Mouse (Mus musculus) ES-Bruce4 (cell line): ENCODE data around the gene Dvl1. TPM values are rescaled to one million over a fixed set of nuclear protein-coding genes. Genes with fewer than 3 reads are reported as not detected.

Experiments
- H3K27ac ChIP-seq: 2 replicates; pipeline ENCODE4 v1.5.1; 2012; ENCODE audit warnings: low read length, inconsistent platforms; ENCODE audit not compliant: insufficient read depth
- H3K27me3 ChIP-seq: 2 replicates; pipeline ENCODE4 v1.6.1; 2012; ENCODE audit warnings: mild to moderate bottlenecking, low read length, inconsistent platforms; ENCODE audit not compliant: control insufficient read depth, poor library complexity, insufficient read depth, severe bottlenecking
- H3K36me3 ChIP-seq: 2 replicates; pipeline ENCODE4 v1.6.1; 2012; ENCODE audit warnings: inconsistent platforms, mild to moderate bottlenecking, low read length, moderate library complexity; ENCODE audit not compliant: control insufficient read depth, poor library complexity, insufficient read depth, severe bottlenecking
- H3K4me1 ChIP-seq: one replicate; pipeline ENCODE4 v1.8.1; 2011; ENCODE audit warnings: low read length; ENCODE audit not compliant: control insufficient read depth, insufficient read depth
- H3K4me3 ChIP-seq: 2 replicates; pipeline ENCODE4 v1.5.1; 2011; ENCODE audit warnings: low read depth, mild to moderate bottlenecking, low read length
- H3K9ac ChIP-seq: 2 replicates; pipeline ENCODE4 v1.6.1; 2012; ENCODE audit warnings: low read depth, mild to moderate bottlenecking, inconsistent platforms; ENCODE audit not compliant: poor library complexity, severe bottlenecking
- H3K9me3 ChIP-seq: replicated peaks from 2 replicates; pipeline ENCODE4 v1.6.1; 2012; ENCODE audit warnings: mild to moderate bottlenecking, low read length, inconsistent platforms; ENCODE audit not compliant: control insufficient read depth, poor library complexity, insufficient read depth, severe bottlenecking
- CTCF ChIP-seq: IDR thresholded peaks from one replicate; pipeline ENCODE4 v1.8.1; 2011; ENCODE audit warnings: low read depth, low read length
- EP300 ChIP-seq: IDR thresholded peaks from 2 replicates; pipeline ENCODE4 v1.6.1; 2011; ENCODE audit warnings: low read depth, low read length; ENCODE audit not compliant: insufficient read depth
- POLR2A ChIP-seq: IDR thresholded peaks from one replicate; pipeline ENCODE4 v1.8.1; 2011; ENCODE audit warnings: low read length; ENCODE audit not compliant: insufficient read depth
- polyA plus RNA-seq: library from polyadenylated mRNA; stranded (reverse); fragments of >200 nt; gene quantifications from 2 replicates; pipeline ENCODE4 v1.2.4, GENCODE M21; 2011; ENCODE audit warnings: low read depth; ENCODE audit not compliant: missing spikeins, insufficient read depth, insufficient read length

The Dvl1 gene
- polyA plus RNA-seq, 1 experiment = 15.2 TPM

- Histone ChIP-seq H3K36me3 (no peaks in the 10 kb centered on the region), H3K9me3 (no peaks in the 10 kb centered on the region), H3K27ac (no peak overlapping the region), H3K9ac (no peak overlapping the region), H3K4me3 (no peak overlapping the region), H3K4me1 (no peaks in the 10 kb centered on the region), H3K27me3 (no peaks in the 10 kb centered on the region)
- TF ChIP-seq POLR2A (no peak), CTCF (peak; percentile 60)
These were observed 57.3 kb downstream of the Dvl1 start for GRCm38 (mm10) chr4:155904318-155905102.

- no peaks in the 10 kb centered on the region for H3K9me3 ChIP-seq
- no peak overlapping the region for H3K4me3 ChIP-seq
- H3K27me3 ChIP-seq = no peaks in the 10 kb centered on the region
- H3K27ac ChIP-seq = no peak overlapping the region
- no peak overlapping the region for H3K9ac ChIP-seq
- H3K36me3 ChIP-seq = no peaks in the 10 kb centered on the region
- no peak for TF ChIP-seq CTCF
- TF ChIP-seq POLR2A = no peak
- no peaks in the 10 kb centered on the region for H3K4me1 ChIP-seq
These were observed 58.4 kb downstream of the Dvl1 start for GRCm38 (mm10) chr4:155905634-155906033.

DNA sequence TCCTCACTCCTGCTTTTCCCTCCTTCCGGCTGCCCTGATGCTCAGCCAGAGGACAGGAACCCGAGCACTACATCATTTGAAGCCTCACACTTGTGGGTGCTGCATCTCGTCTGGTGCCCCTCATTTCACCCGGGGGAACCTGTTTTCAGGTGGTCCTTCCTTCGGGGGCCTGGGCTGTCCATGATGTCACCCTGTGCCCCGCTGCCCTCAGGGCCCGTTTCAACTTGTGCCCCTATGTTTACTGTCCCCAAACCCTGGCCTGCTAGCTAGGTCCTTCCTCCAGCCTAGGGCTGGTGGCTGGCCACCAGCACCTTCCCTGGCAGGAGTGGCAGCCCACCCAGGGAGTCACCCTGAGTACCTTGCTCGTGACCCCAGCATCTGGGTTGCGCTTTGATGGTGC is 58.9 kb downstream of the Dvl1 start:
- Histone ChIP-seq H3K27ac (no peak overlapping the region), H3K27me3 (no peaks in the 10 kb centered on the region), H3K4me1 (no peaks in the 10 kb centered on the region), H3K9me3 (no peaks in the 10 kb centered on the region), H3K36me3 (no peaks in the 10 kb centered on the region), H3K9ac (no peak overlapping the region), H3K4me3 (no peak overlapping the region)
- TF ChIP-seq CTCF = no peak
- no peak for TF ChIP-seq POLR2A
- no peak for TF ChIP-seq EP300

DNA sequence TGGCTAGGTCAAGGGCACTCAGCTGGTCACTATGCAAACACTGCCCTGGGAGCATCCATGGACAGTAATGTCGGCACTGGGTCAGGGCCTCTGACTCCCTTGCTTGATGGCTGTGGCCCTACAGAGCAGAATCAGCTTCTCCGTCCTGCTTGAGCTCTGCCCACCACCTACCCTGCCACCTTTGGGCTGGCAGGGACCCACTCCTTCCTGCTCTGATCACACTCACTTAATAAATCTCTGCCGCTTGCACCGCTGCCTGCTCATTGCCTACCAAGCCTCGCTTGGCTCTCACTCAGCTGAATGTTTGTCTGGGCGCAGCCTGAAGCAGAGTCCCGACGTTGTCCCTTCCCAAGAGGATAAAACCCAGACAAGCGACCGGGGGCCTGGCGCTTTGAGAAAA is 59.8 kb downstream of the Dvl1 start:
- Histone ChIP-seq H3K36me3 (no peaks in the 10 kb centered on the region), H3K27ac (no peak overlapping the region)
- TF ChIP-seq CTCF (no peak), POLR2A (no peak), EP300 (no peak)

DNA sequence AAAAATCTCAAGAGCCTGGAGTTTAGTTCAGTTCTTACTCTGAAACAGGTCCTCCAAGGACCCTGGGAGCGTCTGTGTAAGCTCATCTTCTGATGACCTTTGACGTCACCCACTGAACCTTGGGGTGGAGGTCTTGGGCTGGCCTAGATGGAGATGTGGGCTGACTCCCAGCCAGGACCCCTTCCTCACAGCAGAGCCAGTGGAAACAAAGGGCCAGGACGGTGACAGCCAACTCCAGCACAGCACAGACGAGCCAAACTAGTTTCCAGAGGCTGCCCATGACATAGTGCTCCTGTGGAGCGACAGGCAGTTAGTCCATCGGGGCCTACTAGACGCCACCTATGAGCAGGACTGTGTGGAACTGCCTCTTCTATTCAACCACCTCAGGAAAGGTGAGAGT is 61.1 kb downstream of the Dvl1 start:
- no peaks in the 10 kb centered on the region for H3K4me1 ChIP-seq
- H3K4me3 ChIP-seq = no peak overlapping the region
- H3K9me3 ChIP-seq = no peaks in the 10 kb centered on the region
- no peaks in the 10 kb centered on the region for H3K27me3 ChIP-seq
- H3K27ac ChIP-seq = no peak overlapping the region
- H3K36me3 ChIP-seq = no peaks in the 10 kb centered on the region
- no peak overlapping the region for H3K9ac ChIP-seq
- TF ChIP-seq POLR2A (no peak), CTCF (no peak), EP300 (no peak)

More for the DNA sequence above, 59.8 kb downstream of the Dvl1 start:
- H3K9me3 ChIP-seq = no peaks in the 10 kb centered on the region
- no peaks in the 10 kb centered on the region for H3K4me1 ChIP-seq
- no peaks in the 10 kb centered on the region for H3K27me3 ChIP-seq
- H3K9ac ChIP-seq = no peak overlapping the region
- H3K4me3 ChIP-seq = no peak overlapping the region

- H3K4me3 ChIP-seq = no peak overlapping the region
- no peaks in the 10 kb centered on the region for H3K4me1 ChIP-seq
- no peak overlapping the region for H3K9ac ChIP-seq
- no peaks in the 10 kb centered on the region for H3K9me3 ChIP-seq
- no peaks in the 10 kb centered on the region for H3K36me3 ChIP-seq
- H3K27me3 ChIP-seq = no peaks in the 10 kb centered on the region
- H3K27ac ChIP-seq = no peak overlapping the region
- no peak for TF ChIP-seq EP300
- TF ChIP-seq POLR2A = no peak
- TF ChIP-seq CTCF = no peak
These were observed 61.5 kb downstream of the Dvl1 start for GRCm38 (mm10) chr4:155908751-155909150.

Other genes starting within 250 kb of the Dvl1 start
- gene Slc35e2, start 246.0 kb upstream of the Dvl1 start, polyA plus RNA-seq = 19.4 and 20.2 TPM in 2 replicates
- gene Cdk11b, start 222.5 kb upstream of the Dvl1 start, polyA plus RNA-seq = 105 and 113 TPM in 2 replicates
- gene Gm10563, start 202.0 kb upstream of the Dvl1 start, polyA plus RNA-seq = not detected in 2 replicates
- 11.7 and 13.6 TPM in 2 replicates for gene Mmp23, start 194.0 kb upstream of the Dvl1 start, polyA plus RNA-seq
- gene Mib2, start 178.2 kb upstream of the Dvl1 start, polyA plus RNA-seq = 13.4 and 18.4 TPM in 2 replicates
- 11.9 and 15.0 TPM in 2 replicates for gene Fndc10, start 153.1 kb upstream of the Dvl1 start, polyA plus RNA-seq
- gene Ssu72, start 142.6 kb upstream of the Dvl1 start, polyA plus RNA-seq = 144 and 151 TPM in 2 replicates
- gene Tmem240, start 112.6 kb upstream of the Dvl1 start, polyA plus RNA-seq = 0.21 and 0.54 TPM in 2 replicates
- 78.2 and 89.5 TPM in 2 replicates for gene Atad3a, start 86.3 kb upstream of the Dvl1 start, polyA plus RNA-seq
- 0.67 and 0.99 TPM in 2 replicates for gene Vwa1, start 72.7 kb upstream of the Dvl1 start, polyA plus RNA-seq
- gene Tmem88b, start 61.5 kb upstream of the Dvl1 start, polyA plus RNA-seq = 0.26 and 0.40 TPM in 2 replicates
- not detected in 2 replicates for gene Ankrd65, start 57.0 kb upstream of the Dvl1 start, polyA plus RNA-seq
- gene Mrpl20, start 44.5 kb upstream of the Dvl1 start, polyA plus RNA-seq = 70.0 and 82.8 TPM in 2 replicates
- gene Ccnl2, start 34.9 kb upstream of the Dvl1 start, polyA plus RNA-seq = 86.1 and 87.6 TPM in 2 replicates
- gene Aurkaip1, start 16.1 kb upstream of the Dvl1 start, polyA plus RNA-seq = 70.6 and 76.0 TPM in 2 replicates
- 21.1 and 26.1 TPM in 2 replicates for gene Mxra8, start 7.7 kb upstream of the Dvl1 start, polyA plus RNA-seq
- 0.28 and 0.44 TPM in 2 replicates for gene Tas1r3, start 16.0 kb downstream of the Dvl1 start, polyA plus RNA-seq
- gene Cptp, start 22.0 kb downstream of the Dvl1 start, polyA plus RNA-seq = 6.0 and 7.9 TPM in 2 replicates
- 43.3 and 45.3 TPM in 2 replicates for gene Ints11, start 22.1 kb downstream of the Dvl1 start, polyA plus RNA-seq
- 15.3 and 19.4 TPM in 2 replicates for gene Pusl1, start 44.4 kb downstream of the Dvl1 start, polyA plus RNA-seq
- gene Acap3, start 44.4 kb downstream of the Dvl1 start, polyA plus RNA-seq = 2.6 and 3.8 TPM in 2 replicates
- gene Ube2j2, start 96.4 kb downstream of the Dvl1 start, polyA plus RNA-seq = 100 and 104 TPM in 2 replicates
- 18.8 and 19.1 TPM in 2 replicates for gene C1qtnf12, start 114.9 kb downstream of the Dvl1 start, polyA plus RNA-seq
- 2.5 and 2.6 TPM in 2 replicates for gene B3galt6, start 145.2 kb downstream of the Dvl1 start, polyA plus RNA-seq
- 82.8 and 88.9 TPM in 2 replicates for gene Sdf4, start 145.5 kb downstream of the Dvl1 start, polyA plus RNA-seq
- gene Tnfrsf4, start 166.4 kb downstream of the Dvl1 start, polyA plus RNA-seq = 2.4 and 2.9 TPM in 2 replicates
- gene Tnfrsf18, start 178.8 kb downstream of the Dvl1 start, polyA plus RNA-seq = not detected in 2 replicates
- 2.5 and 3.3 TPM in 2 replicates for gene Ttll10, start 212.0 kb downstream of the Dvl1 start, polyA plus RNA-seq